Mouse (Mus musculus): ENCODE results near the gene Zfp36l2. TPM values are rescaled to one million over a fixed set of nuclear protein-coding genes. Genes with fewer than 3 reads are reported as not detected.
A peak's percentile ranks its signal among the peaks of the same experiment; 100 is the strongest.

Gene Zfp36l2
- polyA plus RNA-seq, 1 experiment from 2014 or later = 21.3 TPM

DNA sequence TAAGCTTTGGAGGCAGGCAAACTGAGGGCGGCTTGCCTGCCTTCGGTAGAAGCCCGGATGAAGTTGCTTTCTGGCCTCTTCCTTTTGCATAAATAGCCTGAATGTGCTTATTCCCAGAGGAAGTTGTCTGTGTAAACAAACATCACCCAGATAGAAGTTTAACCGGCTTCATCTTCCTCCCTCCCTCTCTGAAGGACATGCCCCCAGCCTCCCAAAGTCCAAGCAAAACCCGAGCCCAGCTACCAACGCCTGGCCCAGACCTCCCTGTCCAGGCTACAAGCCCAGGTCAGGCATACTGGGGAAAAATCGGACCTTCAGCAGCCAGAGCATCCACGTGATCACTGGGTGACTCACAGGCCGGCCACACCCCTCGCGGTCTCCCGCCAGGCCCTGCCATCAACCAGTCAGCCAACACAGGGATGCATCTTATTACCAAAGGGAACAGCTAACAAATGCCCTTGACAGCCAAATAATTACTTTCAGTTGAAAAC lies 4.4 kb downstream of the Zfp36l2 start:
- under 1% methylated on average over 12 of the region's 12 CpGs for WGBS

DNA sequence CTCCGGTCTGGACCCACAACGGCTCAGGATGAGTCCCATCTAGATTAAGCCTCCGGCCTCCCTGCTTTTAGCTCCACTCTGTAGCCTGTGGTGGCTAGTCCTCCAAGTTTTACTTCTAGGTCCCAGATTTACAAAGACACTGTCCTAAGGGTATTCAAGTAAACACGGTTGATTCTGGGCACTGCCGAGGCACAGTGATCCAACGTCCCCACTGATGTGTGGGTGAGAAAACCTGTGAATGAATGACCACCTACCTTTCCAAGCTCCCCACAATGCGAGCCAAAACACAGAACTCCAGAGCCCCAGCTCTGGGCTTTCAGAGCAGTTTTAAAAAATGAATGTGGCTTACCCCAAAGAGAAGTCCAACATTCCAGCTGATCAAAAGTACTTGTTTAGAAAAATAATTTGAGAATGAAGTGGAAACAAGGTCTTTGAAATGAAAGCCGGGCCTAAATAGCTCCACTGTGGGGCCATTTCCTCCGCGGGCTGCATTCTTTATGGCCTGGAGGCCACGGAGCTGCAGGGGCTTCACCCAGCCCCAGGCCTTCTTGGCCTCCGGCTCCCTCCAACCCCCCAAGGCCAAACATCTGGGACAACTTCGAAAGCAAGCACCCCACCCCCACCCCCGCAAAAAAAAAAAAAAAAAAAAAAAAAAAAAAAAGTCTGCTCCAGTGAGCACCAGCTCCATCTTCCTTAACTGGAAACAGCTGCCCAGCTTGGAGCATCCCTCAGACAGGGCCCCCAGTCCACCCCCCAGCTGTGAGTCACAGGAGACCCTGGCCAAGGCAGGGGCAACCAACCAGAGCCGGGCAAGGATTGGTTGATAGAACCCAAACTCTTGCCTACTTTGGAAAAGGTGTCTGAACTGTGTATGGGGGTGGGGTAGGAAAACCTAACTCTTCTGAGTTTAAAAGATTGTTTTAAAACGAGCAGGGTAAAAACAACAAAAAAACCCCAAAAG lies 5.2 kb downstream of the Zfp36l2 start:
- H3K4me3 ChIP-seq = peak overlapping the region; percentile 46
- peak; percentile 50; the same call in 1 of the 2 replicates for ATAC-seq (ENCODE audit: insufficient number of reproducible peaks, insufficient read depth, low FRiP score, low TSS enrichment, low read depth)
- H3K4me2 ChIP-seq = peak overlapping the region; percentile 83
- peak overlapping the region; percentile 73 for H3K9ac ChIP-seq
- peak overlapping the region; percentile 95 for H3K27ac ChIP-seq
- H3K4me1 ChIP-seq = peaks cover 42% of the 10 kb centered on the region
- WGBS = 16% methylated on average over 16 of the region's 16 CpGs
- H3K36me3 ChIP-seq = peaks cover 14% of the 10 kb centered on the region
- H3K27me3 ChIP-seq = no peaks in the 10 kb centered on the region
- no peaks in the 10 kb centered on the region for H3K9me3 ChIP-seq

More for the DNA sequence above, 4.4 kb downstream of the Zfp36l2 start:
- Histone ChIP-seq H3K4me3 (peak overlapping the region; percentile 46), H3K9me3 (no peaks in the 10 kb centered on the region), H3K27me3 (no peaks in the 10 kb centered on the region), H3K9ac (peak overlapping the region; percentile 73), H3K36me3 (peaks cover 14% of the 10 kb centered on the region), H3K4me2 (peak overlapping the region; percentile 83), H3K4me1 (peaks cover 42% of the 10 kb centered on the region), H3K27ac (peak overlapping the region; percentile 95)
- ATAC-seq (ENCODE audit: insufficient number of reproducible peaks, insufficient read depth, low FRiP score, low TSS enrichment, low read depth) = no peak

DNA sequence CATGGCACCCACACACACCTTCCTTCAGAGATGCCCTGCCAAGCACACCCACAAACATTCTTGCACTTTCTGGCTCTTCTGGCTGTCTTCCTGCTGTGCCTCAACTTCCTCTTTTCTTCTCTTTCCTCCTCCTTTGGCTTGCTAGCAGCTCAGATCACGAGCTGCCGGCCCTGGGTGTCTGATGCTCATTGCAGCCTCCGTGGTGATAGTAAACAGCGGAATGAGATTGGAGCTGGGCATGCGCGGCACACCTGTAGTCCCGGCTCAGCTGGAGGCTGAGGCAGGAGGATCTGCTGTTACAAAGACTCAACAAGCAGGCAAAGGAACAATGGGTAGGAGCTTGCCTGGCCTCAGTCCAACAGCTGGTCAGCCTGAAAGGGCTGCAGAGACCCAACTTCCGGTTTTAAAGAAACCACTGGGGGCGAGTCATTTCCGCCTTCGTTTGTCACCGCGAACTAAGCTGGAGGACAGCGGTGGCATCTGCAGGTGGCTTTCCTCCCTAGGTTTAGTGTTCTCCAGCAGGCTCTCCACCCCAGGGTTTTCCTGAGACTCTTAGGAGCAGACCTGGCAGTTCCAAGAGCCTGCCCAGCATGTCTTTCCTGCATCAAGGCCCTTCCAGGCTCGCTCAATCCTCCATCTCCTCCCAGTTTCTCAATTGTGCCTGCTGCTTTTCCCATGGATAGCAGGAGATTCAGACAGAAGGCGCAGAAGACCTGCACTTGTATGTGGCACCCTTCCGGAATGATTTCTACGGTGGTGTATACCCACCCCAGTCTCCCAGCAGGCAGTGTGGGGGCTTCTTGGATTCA lies 6.0 kb downstream of the Zfp36l2 start:
- H3K36me3 ChIP-seq = peaks cover 13% of the 10 kb centered on the region
- peaks cover 42% of the 10 kb centered on the region for H3K4me1 ChIP-seq
- H3K4me2 ChIP-seq = peak overlapping the region; percentile 83
- no peak for ATAC-seq (ENCODE audit: insufficient number of reproducible peaks, insufficient read depth, low FRiP score, low TSS enrichment, low read depth)
- 65% methylated on average over 18 of the region's 18 CpGs for WGBS
- no peaks in the 10 kb centered on the region for H3K9me3 ChIP-seq
- H3K4me3 ChIP-seq = no peak overlapping the region; the same call in 1 of the 2 replicates
- H3K9ac ChIP-seq = peak overlapping the region; percentile 22; the same call in 1 of the 2 replicates
- H3K27me3 ChIP-seq = no peaks in the 10 kb centered on the region
- peak overlapping the region; percentile 95 for H3K27ac ChIP-seq

DNA sequence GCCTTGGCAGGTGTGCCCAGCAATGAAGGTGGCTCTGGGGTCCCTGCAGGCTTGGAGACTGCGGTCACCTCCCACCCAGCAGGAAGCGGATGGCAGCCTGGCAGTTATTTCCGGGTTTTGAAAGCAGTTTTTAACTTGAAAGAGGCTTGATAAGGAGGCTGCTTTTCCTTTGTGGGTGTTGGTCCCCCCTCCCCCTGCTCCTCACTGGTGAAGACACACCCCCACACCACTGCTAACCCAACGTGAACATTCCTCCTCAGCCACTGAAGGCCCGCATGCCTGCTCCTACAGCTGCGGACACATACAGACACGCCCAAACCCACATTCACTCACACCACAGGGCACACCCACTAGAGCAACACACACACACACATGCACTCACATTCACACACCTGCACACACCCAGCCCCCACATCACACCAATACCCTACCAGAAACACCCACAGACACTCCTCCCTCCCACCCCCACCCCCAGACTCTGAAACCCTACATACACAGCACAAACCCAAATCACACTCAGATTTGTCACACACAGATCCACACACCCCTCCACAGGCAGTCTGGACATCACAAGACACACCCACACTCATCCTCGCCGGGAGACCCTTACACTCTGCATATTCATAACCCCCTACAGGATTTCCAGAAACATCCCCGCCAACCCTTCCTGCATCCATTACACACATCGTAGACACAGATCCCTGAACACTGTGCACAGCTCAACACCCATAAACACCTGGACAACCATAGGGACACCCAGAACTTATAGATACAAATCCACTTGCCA lies 6.8 kb downstream of the Zfp36l2 start:
- 39% methylated on average over 11 of the region's 11 CpGs for WGBS
- Histone ChIP-seq H3K4me1 (peaks cover 42% of the 10 kb centered on the region), H3K36me3 (peaks cover 5% of the 10 kb centered on the region), H3K4me3 (no peak overlapping the region), H3K9ac (0 out of 2 replicates have a peak overlapping the region, but pooled peaks have one; percentile 0), H3K9me3 (no peaks in the 10 kb centered on the region), H3K4me2 (peak overlapping the region; percentile 7; the same call in 1 of the 2 replicates), H3K27me3 (no peaks in the 10 kb centered on the region), H3K27ac (peak overlapping the region; percentile 95)
- peak; percentile 57; the same call in 1 of the 2 replicates for ATAC-seq (ENCODE audit: insufficient number of reproducible peaks, insufficient read depth, low FRiP score, low TSS enrichment, low read depth)

DNA sequence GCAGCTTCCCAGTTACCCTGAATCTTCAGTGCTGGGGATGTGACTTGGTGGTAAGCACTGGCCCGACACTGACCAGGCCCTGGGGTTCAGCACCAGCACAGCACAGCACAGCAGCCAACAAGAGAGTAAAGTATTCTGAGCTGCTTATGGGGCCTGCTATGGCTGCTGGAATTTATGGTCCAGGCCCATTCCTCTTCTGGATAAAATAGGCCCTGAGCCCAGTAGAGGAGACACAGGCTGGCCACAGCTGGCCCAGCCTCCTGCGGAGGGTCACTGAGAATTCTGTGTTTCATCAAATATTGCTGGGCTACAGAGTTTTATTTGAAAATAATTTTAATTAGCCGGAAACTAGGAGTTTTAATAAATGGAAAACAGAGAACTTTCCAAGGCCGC lies 7.8 kb downstream of the Zfp36l2 start:
- Histone ChIP-seq H3K36me3 (no peaks in the 10 kb centered on the region), H3K9ac (no peak overlapping the region), H3K27me3 (no peaks in the 10 kb centered on the region), H3K4me1 (peaks cover 42% of the 10 kb centered on the region), H3K4me2 (no peak overlapping the region), H3K4me3 (no peak overlapping the region), H3K27ac (peak overlapping the region; percentile 95), H3K9me3 (peaks cover 6% of the 10 kb centered on the region)
- 60% methylated on average over 4 of the region's 4 CpGs for WGBS
- no peak for ATAC-seq (ENCODE audit: insufficient number of reproducible peaks, insufficient read depth, low FRiP score, low TSS enrichment, low read depth)

DNA sequence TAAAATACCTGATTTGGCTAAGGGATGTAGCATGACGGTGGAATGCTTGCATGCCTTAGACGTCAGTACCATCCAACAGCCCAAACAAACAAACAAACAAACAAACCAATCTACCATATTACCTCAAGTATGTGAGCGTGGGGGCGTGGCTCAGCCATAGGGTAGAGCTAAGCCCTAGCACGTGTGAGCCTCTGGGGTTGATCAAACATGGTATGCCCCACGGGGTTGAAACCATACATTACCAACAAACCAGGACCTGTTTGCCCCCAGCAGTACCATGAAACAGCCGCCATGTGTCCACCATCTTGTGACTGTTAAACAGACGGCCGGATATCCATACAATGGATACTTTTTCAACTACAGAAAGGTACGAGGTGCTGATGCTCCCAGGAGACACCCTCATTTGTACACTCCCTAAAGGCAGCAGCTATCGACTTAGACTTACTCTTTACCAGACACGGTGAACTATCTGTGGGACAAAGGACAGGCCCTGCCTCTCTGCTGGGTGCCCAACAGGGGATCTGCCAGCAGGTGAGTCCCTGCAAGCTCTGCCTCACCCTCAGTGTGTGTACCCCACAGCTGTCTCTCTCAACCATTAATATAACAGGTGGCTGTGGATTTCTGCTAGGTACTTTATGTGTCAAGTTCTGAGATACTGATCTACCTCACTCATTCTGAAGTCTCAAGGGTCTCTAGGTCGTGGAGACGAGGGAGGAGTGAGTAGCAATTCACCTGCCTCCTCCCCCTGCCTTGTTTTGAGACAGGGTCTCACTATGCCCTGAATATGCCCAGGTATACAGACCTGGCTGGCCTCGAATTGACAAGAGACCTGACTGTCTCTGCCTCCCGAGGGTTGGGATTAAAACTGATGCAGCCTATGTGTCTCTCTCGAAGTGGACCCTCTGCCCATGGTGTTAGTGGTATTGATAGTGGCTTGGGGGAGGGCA lies 8.4 kb downstream of the Zfp36l2 start:
- peak overlapping the region; percentile 95 for H3K27ac ChIP-seq
- 83% methylated on average over 17 of the region's 17 CpGs for WGBS
- no peaks in the 10 kb centered on the region for H3K27me3 ChIP-seq
- H3K4me1 ChIP-seq = peaks cover 42% of the 10 kb centered on the region
- no peaks in the 10 kb centered on the region for H3K36me3 ChIP-seq
- peaks cover 7% of the 10 kb centered on the region for H3K9me3 ChIP-seq
- no peak for ATAC-seq (ENCODE audit: insufficient number of reproducible peaks, insufficient read depth, low FRiP score, low TSS enrichment, low read depth)
- no peak overlapping the region for H3K9ac ChIP-seq
- no peak overlapping the region for H3K4me3 ChIP-seq
- H3K4me2 ChIP-seq = no peak overlapping the region

DNA sequence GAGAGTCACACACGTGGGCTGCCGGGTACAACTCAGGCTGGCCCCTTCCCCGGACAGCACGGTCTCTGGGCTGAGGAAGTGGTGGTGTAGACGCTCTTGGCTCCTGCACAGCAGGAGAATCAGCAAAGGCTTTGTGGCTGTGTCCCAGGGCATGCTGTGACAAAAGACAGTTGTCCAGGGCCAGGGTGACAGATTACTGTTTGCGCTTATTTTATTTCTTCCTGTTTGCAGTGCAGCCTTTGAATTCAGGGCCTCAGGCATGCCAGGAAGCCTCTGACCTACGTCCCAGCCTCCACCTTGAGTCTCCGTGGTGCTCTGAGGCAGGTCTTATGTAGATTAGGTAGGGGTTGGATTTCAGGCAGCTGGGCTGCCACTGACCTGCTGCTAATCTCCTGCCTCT lies 10.3 kb downstream of the Zfp36l2 start:
- peaks cover 30% of the 10 kb centered on the region for H3K4me1 ChIP-seq
- no peaks in the 10 kb centered on the region for H3K27me3 ChIP-seq
- no peak overlapping the region for H3K4me3 ChIP-seq
- ATAC-seq (ENCODE audit: insufficient number of reproducible peaks, insufficient read depth, low FRiP score, low TSS enrichment, low read depth) = no peak
- no peak overlapping the region for H3K27ac ChIP-seq
- 32% methylated on average over 8 of the region's 8 CpGs for WGBS
- peaks cover 7% of the 10 kb centered on the region for H3K9me3 ChIP-seq
- H3K9ac ChIP-seq = no peak overlapping the region
- H3K36me3 ChIP-seq = no peaks in the 10 kb centered on the region
- H3K4me2 ChIP-seq = no peak overlapping the region

DNA sequence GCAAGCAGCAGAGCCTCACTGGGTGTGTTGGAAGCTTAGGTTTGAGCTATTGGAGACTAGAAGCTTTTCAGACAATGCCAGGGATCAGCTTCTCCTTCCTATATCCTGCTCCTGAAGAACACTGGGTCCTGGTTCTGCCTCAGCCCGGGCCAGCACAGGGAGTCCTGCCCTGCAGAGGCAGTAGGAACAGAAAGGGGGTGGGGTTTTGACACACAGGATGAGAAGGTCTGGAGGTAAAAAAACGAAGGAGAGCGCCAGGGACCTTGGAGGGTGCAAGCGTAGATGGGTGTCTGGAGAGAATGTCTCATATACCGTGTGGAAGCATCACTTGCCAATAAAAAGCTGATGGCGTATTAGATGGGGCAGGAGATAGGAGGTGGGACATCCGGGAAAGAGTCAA lies 11.3 kb downstream of the Zfp36l2 start:
- ATAC-seq (ENCODE audit: insufficient number of reproducible peaks, insufficient read depth, low FRiP score, low TSS enrichment, low read depth) = no peak
- H3K4me3 ChIP-seq = no peak overlapping the region
- H3K9me3 ChIP-seq = peaks cover 7% of the 10 kb centered on the region
- no peaks in the 10 kb centered on the region for H3K36me3 ChIP-seq
- no peak overlapping the region for H3K9ac ChIP-seq
- peaks cover 19% of the 10 kb centered on the region for H3K4me1 ChIP-seq
- H3K4me2 ChIP-seq = no peak overlapping the region
- WGBS = 83% methylated on average over 7 of the region's 7 CpGs
- no peak overlapping the region for H3K27ac ChIP-seq
- H3K27me3 ChIP-seq = no peaks in the 10 kb centered on the region

DNA sequence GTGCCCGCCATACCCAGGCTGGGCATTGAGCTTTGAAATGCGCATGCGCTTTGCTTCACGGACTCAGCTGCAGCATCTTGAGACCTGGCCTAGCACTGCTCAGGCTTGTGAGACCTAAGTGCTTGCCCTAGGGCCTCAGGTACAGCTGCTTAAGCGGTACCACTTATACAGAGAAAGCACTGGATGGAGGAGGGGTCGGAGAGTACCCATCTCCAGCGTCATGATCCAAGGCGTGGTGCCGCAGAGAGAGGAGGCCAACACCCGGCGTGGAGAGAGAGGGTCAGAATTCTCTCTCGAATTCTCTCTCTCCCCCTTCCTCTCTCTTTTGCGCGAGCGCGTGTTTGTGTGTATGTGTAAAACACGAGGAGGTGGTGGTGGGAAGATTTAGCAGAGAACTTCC lies 12.6 kb downstream of the Zfp36l2 start:
- Histone ChIP-seq H3K27me3 (no peaks in the 10 kb centered on the region), H3K4me2 (no peak overlapping the region), H3K27ac (no peak overlapping the region), H3K4me3 (no peak overlapping the region), H3K4me1 (peaks cover 7% of the 10 kb centered on the region), H3K9me3 (peaks cover 7% of the 10 kb centered on the region), H3K36me3 (no peaks in the 10 kb centered on the region), H3K9ac (no peak overlapping the region)
- 96% methylated on average over 17 of the region's 17 CpGs for WGBS
- no peak for ATAC-seq (ENCODE audit: insufficient number of reproducible peaks, insufficient read depth, low FRiP score, low TSS enrichment, low read depth)

DNA sequence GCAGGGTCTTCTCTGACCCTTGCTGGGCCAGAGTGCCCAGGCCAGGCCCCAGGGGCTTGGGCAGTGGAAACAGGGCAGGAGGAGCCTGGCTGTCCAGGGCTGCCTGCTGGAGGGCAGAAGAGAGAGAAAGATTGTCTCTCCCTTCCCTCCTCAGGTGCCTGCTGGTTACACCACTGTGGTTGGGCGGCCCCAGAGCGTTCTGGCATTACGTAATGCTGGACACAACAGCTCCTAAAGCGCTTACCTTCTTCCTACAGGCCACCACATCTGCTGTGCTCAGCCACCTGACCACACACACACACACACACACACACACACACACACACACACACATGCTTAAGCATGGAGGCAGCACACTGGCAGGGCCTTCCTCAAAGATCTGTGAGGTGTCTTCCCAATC lies 20.4 kb downstream of the Zfp36l2 start:
- Histone ChIP-seq H3K27me3 (no peaks in the 10 kb centered on the region), H3K36me3 (no peaks in the 10 kb centered on the region), H3K4me3 (no peak overlapping the region), H3K9me3 (no peaks in the 10 kb centered on the region), H3K4me2 (no peak overlapping the region), H3K9ac (no peak overlapping the region), H3K27ac (no peak overlapping the region), H3K4me1 (peaks cover 12% of the 10 kb centered on the region)
- 92% methylated on average over 4 of the region's 4 CpGs for WGBS
- ATAC-seq (ENCODE audit: insufficient number of reproducible peaks, insufficient read depth, low FRiP score, low TSS enrichment, low read depth) = no peak

All from embryonic facial prominence, embryonic 13.5 days (tissue).